Mouse (Mus musculus) ES-Bruce4 (cell line): ENCODE measurements at regions not wholly inside any gene's neighbourhood (a gene's known extent, or its start where the extent isn't known, plus 50 kb on each side); places are given as distances from the start of the nearest gene placed in this dataset.

ENCODE experiments used
- CTCF ChIP-seq: IDR thresholded peaks from one replicate; pipeline ENCODE4 v1.8.1; 2011; ENCODE audit warnings: low read depth, low read length
- EP300 ChIP-seq: IDR thresholded peaks from 2 replicates; pipeline ENCODE4 v1.6.1; 2011; ENCODE audit warnings: low read depth, low read length; ENCODE audit not compliant: insufficient read depth
- POLR2A ChIP-seq: IDR thresholded peaks from one replicate; pipeline ENCODE4 v1.8.1; 2011; ENCODE audit warnings: low read length; ENCODE audit not compliant: insufficient read depth

DNA sequence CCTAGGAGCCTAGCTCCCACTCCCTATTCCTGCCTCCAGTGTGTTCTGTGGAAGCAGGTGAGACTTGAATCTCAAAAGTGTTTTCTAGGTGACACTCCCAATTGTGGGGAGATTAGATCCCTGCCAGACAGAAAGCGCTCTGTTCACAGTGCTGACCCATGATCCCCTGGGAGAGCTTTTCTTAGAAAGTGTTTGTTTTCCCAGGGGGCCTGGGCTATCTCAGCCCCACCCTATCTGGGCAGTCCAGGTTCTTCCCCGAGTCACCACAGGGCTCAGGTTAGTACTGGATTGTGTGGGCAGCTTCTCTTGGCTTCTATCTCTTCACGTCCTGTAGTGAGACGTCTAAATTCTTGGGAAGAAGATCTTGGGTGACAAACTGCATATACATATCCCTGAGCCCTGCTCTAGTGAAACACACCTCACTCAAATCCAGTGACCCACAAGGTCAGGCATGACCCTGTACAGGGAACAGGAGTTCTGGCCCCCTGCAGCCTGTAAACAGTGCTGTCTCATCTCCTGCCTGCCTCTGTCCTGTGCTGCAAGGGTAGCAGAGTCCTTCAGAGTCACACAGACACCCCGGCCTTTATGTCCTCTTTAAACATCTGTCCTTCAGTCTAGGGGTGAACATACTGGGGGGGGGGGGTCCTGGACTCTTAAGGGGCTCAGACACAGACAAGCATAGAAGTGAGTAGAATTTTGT lies 76.4 kb downstream of the Rassf10 start:
- TF ChIP-seq POLR2A (no peak), CTCF (no peak), EP300 (no peak)
